Mouse (Mus musculus) testis, adult 2 months (tissue): ENCODE measurements around the gene Hykk.

ENCODE experiments used
- CTCF ChIP-seq: fragments of 200-500 bp; IDR thresholded peaks from 2 replicates; pipeline ENCODE4 v1.5.1; 2012; ENCODE audit warnings: low read depth, mild to moderate bottlenecking, inconsistent platforms, low read length, moderate library complexity; ENCODE audit not compliant: control insufficient read depth, insufficient read depth, insufficient replicate concordance
- POLR2A ChIP-seq: fragments of 200-500 bp; IDR thresholded peaks from 2 replicates; pipeline ENCODE4 v1.6.1; 2012; ENCODE audit warnings: low read depth, mild to moderate bottlenecking, inconsistent platforms, low read length, moderate library complexity; ENCODE audit not compliant: control insufficient read depth

DNA sequence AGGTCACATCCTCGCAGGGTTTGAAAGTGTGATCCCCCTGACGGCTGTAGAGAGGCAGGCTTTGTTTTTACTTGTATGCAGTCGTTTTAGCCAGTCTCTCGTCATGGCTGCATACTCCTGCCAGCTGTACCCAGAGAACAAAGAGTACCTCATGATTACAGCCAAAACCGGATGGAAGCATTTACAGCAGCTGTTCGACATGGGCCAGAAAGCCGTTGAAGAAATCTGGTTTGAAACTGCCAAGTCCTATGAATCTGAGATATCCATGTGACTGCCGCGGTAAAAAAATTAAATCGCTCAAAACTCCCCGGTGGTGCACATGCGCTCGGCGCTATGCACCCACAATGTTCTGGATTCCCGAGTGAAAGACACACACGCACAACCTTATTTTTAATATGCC lies 29.2 kb downstream of the Hykk start:
- TF ChIP-seq POLR2A (no peak), CTCF (no peak)
